Mouse (Mus musculus) ZHBTc4 (cell line): ENCODE measurements around the gene Tmcc3.

Experiments used
- DNase-seq: peaks from one replicate; pipeline ENCODE4 v3.0.0-alpha.2; 2011; ENCODE audit warnings: low read depth, low spot score

Tmcc3 gene

GRCm38 (mm10) chr10:94466313-94466712 lies 154.6 kb downstream of the Tmcc3 start:
- DNase-seq = no peak

- no peak for DNase-seq
These were observed 159.7 kb downstream of the Tmcc3 start for GRCm38 (mm10) chr10:94471487-94471886.

GRCm38 (mm10) chr10:94473501-94473900 lies 161.8 kb downstream of the Tmcc3 start:
- DNase-seq = no peak

- DNase-seq = no peak
These were observed 162.4 kb downstream of the Tmcc3 start for GRCm38 (mm10) chr10:94474185-94474584.

GRCm38 (mm10) chr10:94477366-94478225 lies 165.8 kb downstream of the Tmcc3 start:
- DNase-seq = no peak

- no peak for DNase-seq
These were observed 167.9 kb downstream of the Tmcc3 start for GRCm38 (mm10) chr10:94479646-94480045.

GRCm38 (mm10) chr10:94480380-94481101 lies 168.8 kb downstream of the Tmcc3 start:
- no peak for DNase-seq

- no peak for DNase-seq
These were observed 169.9 kb downstream of the Tmcc3 start for GRCm38 (mm10) chr10:94481613-94482012.

- DNase-seq = no peak
These were observed 174.4 kb downstream of the Tmcc3 start for GRCm38 (mm10) chr10:94486179-94486578.

- no peak for DNase-seq
These were observed 177.8 kb downstream of the Tmcc3 start for GRCm38 (mm10) chr10:94489509-94489908.

- no peak for DNase-seq
These were observed 179.3 kb downstream of the Tmcc3 start for GRCm38 (mm10) chr10:94491006-94491405.

- peak; percentile 31 for DNase-seq
These were observed 182.7 kb downstream of the Tmcc3 start for GRCm38 (mm10) chr10:94494403-94494846.

GRCm38 (mm10) chr10:94495496-94496235 lies 183.9 kb downstream of the Tmcc3 start:
- DNase-seq = no peak

- DNase-seq = no peak
These were observed 185.2 kb downstream of the Tmcc3 start for GRCm38 (mm10) chr10:94496826-94497440.

GRCm38 (mm10) chr10:94500210-94500876 lies 188.6 kb downstream of the Tmcc3 start:
- no peak for DNase-seq

- no peak for DNase-seq
These were observed 189.1 kb downstream of the Tmcc3 start for GRCm38 (mm10) chr10:94500877-94501273.

GRCm38 (mm10) chr10:94501796-94502195 lies 190.0 kb downstream of the Tmcc3 start:
- DNase-seq = no peak

- DNase-seq = no peak
These were observed 193.6 kb downstream of the Tmcc3 start for GRCm38 (mm10) chr10:94505248-94505772.

GRCm38 (mm10) chr10:94508863-94509262 lies 197.1 kb downstream of the Tmcc3 start:
- no peak for DNase-seq

- peak; percentile 54 for DNase-seq
These were observed 201.0 kb downstream of the Tmcc3 start for GRCm38 (mm10) chr10:94512771-94513170.

- DNase-seq = peak; percentile 55
These were observed 202.3 kb downstream of the Tmcc3 start for GRCm38 (mm10) chr10:94514091-94514505.
